Mouse (Mus musculus): Measurements from ENCODE around the gene Kdf1. TPM values are rescaled to one million over a fixed set of nuclear protein-coding genes. Genes with fewer than 3 reads are reported as not detected.
A peak's percentile ranks its signal among the peaks of the same experiment; 100 is the strongest.

Kdf1 gene
- polyA plus RNA-seq, 1 experiment from 2014 or later: 33.3 TPM

DNA sequence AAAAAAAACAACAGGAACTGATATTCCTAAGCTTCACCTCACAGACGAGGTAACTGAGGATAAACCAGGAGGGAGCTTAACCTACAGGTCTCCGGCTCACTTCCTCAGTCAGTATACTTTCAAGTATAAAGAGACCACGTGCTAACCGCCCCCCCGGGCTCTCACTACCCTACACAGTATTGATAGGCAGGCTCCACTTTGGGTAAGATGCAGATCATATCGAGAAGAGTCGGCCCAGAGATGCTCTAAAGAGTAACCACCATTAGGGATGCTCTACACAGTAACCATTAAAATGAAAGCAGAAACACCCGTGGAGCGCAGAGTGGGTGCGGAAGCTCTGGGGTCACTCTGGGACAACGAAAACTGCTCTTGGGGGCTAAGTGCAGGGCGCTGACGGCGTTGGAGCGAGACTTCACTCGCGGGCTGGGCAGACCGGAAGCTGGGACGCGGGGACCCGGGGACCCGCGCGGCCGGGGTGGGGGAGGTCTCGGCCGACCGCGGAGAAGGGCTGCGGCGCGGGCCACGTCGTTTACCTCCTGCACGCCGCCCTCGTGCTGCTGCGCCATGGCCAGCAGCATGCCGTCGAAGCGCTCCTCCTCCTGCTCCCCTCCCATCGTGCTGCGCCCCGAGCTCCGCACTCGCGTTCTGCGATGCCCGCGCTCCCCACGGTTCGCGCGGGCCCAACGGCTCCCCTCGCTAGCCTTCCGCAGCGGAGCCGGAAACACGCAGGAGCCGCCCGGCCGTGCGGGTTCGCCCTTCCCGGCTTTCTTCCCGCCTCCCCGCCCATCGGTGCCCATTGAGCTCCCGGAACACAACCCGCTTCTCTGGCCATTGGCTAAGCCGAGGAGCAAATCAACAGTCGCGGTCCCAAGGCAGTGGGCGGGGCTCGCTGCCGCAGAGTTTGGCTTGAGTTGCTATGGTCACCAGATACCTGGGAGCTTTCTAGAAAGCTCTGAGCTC is 26.8 kb downstream of the Kdf1 start, which contains the start of gene Nudc:
Gene Nudc (minus strand): TSS at position 725 of the 960 bp plus-strand sequence.
- peaks cover 10% of the 10 kb centered on the region for H3K4me1 ChIP-seq (replicated peaks; ENCODE audit: control insufficient read depth, insufficient read depth, low read length)
- H3K9me3 ChIP-seq (ENCODE audit: control insufficient read depth, low read length): no peaks in the 10 kb centered on the region
- H3K36me3 ChIP-seq (ENCODE audit: control insufficient read depth, insufficient read depth, low read length): no peaks in the 10 kb centered on the region; the same call in 1 of the 2 replicates
- WGBS: under 1% methylated on average over 77 of the region's 77 CpGs
- H3K9ac ChIP-seq (ENCODE audit: low read length): peak within 1 kb of the TSS; percentile 87
- H3K4me3 ChIP-seq (ENCODE audit: low read length): peak within 1 kb of the TSS; percentile 88
- ATAC-seq (ENCODE audit: low read depth): peak; percentile 100
- peak within 1 kb of the TSS; percentile 20; the same call in 1 of the 2 replicates for H3K27ac ChIP-seq (ENCODE audit: low read length)
- H3K4me2 ChIP-seq (ENCODE audit: low read depth, low read length): peak within 1 kb of the TSS; percentile 68
- no peaks in the 10 kb centered on the region for H3K27me3 ChIP-seq (ENCODE audit: control insufficient read depth, insufficient read depth, low read depth, low read length)

DNA sequence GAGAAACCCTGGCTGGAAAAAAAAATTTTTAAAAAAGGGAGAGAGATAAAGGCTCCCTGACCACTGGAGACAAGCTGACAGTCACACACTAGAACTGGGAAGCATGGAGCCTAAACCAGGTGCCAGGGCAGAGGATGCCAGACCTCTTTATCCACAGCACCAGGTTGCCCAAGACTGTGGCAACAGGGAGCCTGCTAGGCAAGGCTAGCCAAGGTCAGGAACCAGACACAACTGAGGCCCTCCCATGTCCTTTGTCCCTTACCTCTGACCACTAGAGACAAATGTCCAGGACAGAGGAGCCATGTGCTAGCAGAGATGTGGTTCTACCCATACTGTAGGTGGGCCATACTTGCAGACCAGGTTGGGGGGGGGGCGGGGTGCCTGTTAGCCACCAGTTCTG is 33.3 kb downstream of the Kdf1 start:
- Histone ChIP-seq H3K4me3 (ENCODE audit: low read length) (no peak overlapping the region), H3K9ac (ENCODE audit: low read length) (no peak overlapping the region), H3K4me2 (ENCODE audit: low read depth, low read length) (no peak overlapping the region), H3K9me3 (ENCODE audit: control insufficient read depth, low read length) (no peaks in the 10 kb centered on the region), H3K36me3 (ENCODE audit: control insufficient read depth, insufficient read depth, low read length) (no peaks in the 10 kb centered on the region), H3K27me3 (ENCODE audit: control insufficient read depth, insufficient read depth, low read depth, low read length) (no peaks in the 10 kb centered on the region; the same call in 1 of the 2 replicates), H3K27ac (ENCODE audit: low read length) (no peak overlapping the region), H3K4me1 (replicated peaks; ENCODE audit: control insufficient read depth, insufficient read depth, low read length) (no peaks in the 10 kb centered on the region)
- no peak for ATAC-seq (ENCODE audit: low read depth)
- 36% methylated on average over 1 of the region's 1 CpGs for WGBS

DNA sequence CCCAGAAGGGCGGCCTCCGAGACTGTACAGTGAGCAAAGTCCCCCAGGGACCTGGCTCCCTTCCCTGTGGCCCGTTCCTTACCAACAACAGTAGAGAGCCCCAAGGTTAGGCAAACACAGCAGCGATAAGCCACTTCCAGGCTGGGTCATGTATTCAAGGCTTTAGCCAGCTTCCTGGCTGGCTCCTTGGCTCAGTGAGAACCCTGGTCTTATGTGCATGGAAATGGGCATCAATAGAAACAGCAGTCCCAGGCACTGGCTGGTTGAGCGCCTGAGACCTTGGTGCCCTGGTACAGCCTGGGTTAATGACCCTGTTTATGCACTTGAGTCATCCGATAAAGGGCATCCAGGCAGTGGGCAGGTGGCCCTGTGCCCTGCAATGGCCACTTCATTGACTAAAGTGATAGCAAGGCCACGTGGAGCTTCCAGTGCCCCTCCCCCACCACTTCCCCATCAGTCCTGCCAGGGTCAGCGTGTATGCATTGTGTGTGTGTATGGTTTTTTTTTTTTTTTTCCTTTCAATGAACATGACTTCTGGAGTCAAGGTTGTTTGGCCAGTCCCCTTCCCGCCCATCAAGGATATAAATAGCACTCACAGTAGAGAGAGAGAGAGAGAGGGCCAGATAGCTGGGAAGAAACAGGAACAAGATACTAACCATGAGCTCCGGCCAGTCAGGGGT is 34.1 kb downstream of the Kdf1 start, which contains the start of gene Nr0b2:
Gene Nr0b2 (plus strand): TSS at position 609 of the 680 bp plus-strand sequence.
- WGBS: 46% methylated on average over 10 of the region's 10 CpGs
- H3K27me3 ChIP-seq (ENCODE audit: control insufficient read depth, insufficient read depth, low read depth, low read length): no peaks in the 10 kb centered on the region; the same call in 1 of the 2 replicates
- no peaks in the 10 kb centered on the region for H3K9me3 ChIP-seq (ENCODE audit: control insufficient read depth, low read length)
- no peak for ATAC-seq (ENCODE audit: low read depth)
- no peak within 1 kb of the TSS for H3K9ac ChIP-seq (ENCODE audit: low read length)
- no peak within 1 kb of the TSS for H3K4me3 ChIP-seq (ENCODE audit: low read length)
- H3K4me2 ChIP-seq (ENCODE audit: low read depth, low read length): no peak within 1 kb of the TSS
- H3K36me3 ChIP-seq (ENCODE audit: control insufficient read depth, insufficient read depth, low read length): no peaks in the 10 kb centered on the region
- no peak within 1 kb of the TSS for H3K27ac ChIP-seq (ENCODE audit: low read length)
- no peaks in the 10 kb centered on the region for H3K4me1 ChIP-seq (replicated peaks; ENCODE audit: control insufficient read depth, insufficient read depth, low read length)

DNA sequence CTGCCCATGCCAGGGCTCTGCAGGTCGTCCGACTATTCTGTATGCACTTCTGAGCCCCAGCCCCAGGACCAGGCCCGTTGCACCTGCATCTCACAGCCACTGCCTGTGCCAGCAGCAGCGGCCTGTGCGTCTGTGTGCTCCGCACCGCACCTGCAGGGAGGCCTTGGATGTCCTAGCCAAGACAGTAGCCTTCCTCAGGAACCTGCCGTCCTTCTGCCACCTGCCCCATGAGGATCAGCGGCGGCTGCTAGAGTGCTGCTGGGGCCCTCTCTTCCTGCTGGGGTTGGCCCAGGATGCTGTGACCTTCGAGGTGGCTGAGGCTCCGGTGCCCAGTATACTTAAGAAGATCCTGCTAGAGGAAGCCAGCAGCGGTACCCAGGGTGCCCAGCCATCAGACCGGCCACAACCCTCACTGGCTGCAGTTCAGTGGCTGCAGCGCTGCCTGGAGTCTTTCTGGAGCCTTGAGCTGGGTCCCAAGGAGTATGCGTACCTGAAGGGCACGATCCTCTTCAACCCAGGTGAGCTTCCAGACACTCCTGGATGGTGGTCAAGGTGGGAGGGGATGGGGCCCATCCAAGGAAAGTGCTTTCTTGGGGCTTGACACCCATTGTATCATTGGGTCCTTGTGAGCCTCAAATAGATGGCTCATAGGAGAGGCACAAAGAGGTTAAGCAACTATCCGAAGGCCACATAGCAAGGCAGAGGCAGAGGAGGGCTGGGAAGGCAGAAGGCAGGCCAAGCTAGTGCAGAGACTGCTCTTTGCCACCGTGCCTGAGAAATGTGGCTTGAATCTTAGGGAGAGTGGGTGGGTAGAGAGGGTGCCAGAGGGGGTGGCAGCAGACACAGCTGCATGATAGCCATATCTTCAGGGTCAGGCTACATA is 34.9 kb downstream of the Kdf1 start:
- 63% methylated on average over 19 of the region's 19 CpGs for WGBS
- Histone ChIP-seq H3K27me3 (ENCODE audit: control insufficient read depth, insufficient read depth, low read depth, low read length) (no peaks in the 10 kb centered on the region; the same call in 1 of the 2 replicates), H3K27ac (ENCODE audit: low read length) (no peak overlapping the region), H3K4me1 (replicated peaks; ENCODE audit: control insufficient read depth, insufficient read depth, low read length) (no peaks in the 10 kb centered on the region), H3K9ac (ENCODE audit: low read length) (no peak overlapping the region), H3K9me3 (ENCODE audit: control insufficient read depth, low read length) (no peaks in the 10 kb centered on the region), H3K36me3 (ENCODE audit: control insufficient read depth, insufficient read depth, low read length) (no peaks in the 10 kb centered on the region), H3K4me3 (ENCODE audit: low read length) (no peak overlapping the region), H3K4me2 (ENCODE audit: low read depth, low read length) (no peak overlapping the region)
- no peak for ATAC-seq (ENCODE audit: low read depth)

DNA sequence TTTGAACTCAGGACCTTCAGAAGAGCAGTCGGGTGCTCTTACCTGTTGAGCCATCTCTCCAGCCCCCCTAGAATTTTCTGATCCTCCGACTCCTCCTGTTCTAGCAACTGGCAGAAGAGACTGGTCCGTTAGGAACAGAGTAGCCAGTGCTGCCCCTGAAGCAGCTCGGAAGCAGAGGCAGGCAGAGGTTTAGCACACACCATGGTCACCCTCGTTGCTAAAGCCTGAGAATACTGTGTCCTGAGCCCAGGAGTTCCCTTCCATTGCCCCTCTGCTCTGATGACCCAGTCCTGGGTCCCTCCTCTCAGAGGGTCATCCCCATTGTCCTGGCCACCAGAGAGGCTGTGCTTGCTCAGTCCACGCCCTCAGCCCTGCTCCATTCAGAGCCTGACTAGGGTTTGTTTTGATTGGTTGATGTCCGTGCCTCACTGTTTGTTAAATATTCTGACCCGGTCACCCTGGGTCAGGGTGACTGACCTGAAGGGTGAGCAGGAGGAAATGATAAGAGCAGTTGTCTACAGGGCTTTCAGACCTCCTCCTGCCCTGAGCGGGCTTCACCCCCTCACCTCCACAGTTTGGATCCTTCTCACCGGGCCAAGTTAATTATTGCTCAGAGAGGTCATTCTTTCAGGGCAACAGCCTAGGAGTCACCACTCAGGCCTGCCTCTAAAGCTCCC is 38.4 kb downstream of the Kdf1 start:
- no peak for ATAC-seq (ENCODE audit: low read depth)
- Histone ChIP-seq H3K4me3 (ENCODE audit: low read length) (no peak overlapping the region), H3K27ac (ENCODE audit: low read length) (no peak overlapping the region), H3K9me3 (ENCODE audit: control insufficient read depth, low read length) (no peaks in the 10 kb centered on the region), H3K36me3 (ENCODE audit: control insufficient read depth, insufficient read depth, low read length) (no peaks in the 10 kb centered on the region), H3K9ac (ENCODE audit: low read length) (no peak overlapping the region), H3K4me1 (replicated peaks; ENCODE audit: control insufficient read depth, insufficient read depth, low read length) (no peaks in the 10 kb centered on the region), H3K27me3 (ENCODE audit: control insufficient read depth, insufficient read depth, low read depth, low read length) (no peaks in the 10 kb centered on the region; the same call in 1 of the 2 replicates), H3K4me2 (ENCODE audit: low read depth, low read length) (no peak overlapping the region)
- WGBS: 20% methylated on average over 10 of the region's 10 CpGs

DNA sequence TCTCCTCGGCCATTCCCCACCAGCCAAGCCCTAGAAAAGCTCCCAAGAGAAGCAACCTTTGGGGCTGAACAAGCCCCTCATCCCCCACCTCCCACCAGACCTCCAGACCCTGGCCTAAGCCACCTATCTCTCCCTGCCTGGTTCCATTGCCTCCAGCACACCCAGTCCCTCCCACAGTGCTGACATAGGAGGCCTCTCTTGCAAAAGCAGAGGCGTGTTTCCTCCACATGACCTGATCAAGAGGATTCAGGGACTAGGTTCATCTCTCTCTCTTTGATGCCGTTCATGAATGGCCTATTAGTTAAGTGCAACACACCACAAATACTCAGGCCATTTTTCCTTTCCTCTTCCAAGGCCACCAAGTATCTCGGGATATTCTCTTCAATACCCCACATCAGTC is 41.1 kb downstream of the Kdf1 start:
- 67% methylated on average over 4 of the region's 4 CpGs for WGBS
- no peak for ATAC-seq (ENCODE audit: low read depth)
- H3K9me3 ChIP-seq (ENCODE audit: control insufficient read depth, low read length): 0 out of 2 replicates have a peak, but pooled peaks cover 2% of the 10 kb centered on the region
- H3K36me3 ChIP-seq (ENCODE audit: control insufficient read depth, insufficient read depth, low read length): no peaks in the 10 kb centered on the region
- H3K27me3 ChIP-seq (ENCODE audit: control insufficient read depth, insufficient read depth, low read depth, low read length): no peaks in the 10 kb centered on the region; the same call in 1 of the 2 replicates
- H3K4me1 ChIP-seq (replicated peaks; ENCODE audit: control insufficient read depth, insufficient read depth, low read length): no peaks in the 10 kb centered on the region
- no peak overlapping the region for H3K27ac ChIP-seq (ENCODE audit: low read length)
- no peak overlapping the region for H3K9ac ChIP-seq (ENCODE audit: low read length)
- no peak overlapping the region for H3K4me3 ChIP-seq (ENCODE audit: low read length)
- H3K4me2 ChIP-seq (ENCODE audit: low read depth, low read length): no peak overlapping the region

DNA sequence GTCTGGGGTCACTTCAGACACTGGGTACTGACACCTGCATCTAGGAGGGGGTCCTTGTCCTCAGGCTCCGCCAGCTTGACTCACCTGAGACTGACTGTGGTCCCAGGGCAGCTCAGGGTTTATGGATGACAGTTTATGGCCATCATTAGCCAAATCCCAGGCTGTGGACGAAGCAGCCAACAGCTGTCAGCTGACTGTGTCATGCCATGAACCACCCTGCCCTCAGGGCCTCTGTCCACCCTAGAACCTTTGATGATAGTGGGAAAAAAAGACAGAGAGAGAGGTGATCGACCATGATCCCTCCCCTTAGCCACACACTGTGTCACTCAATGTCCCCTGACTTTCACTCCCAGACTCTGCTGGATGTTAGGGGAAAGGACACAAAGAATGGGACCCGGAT is 42.9 kb downstream of the Kdf1 start:
- no peak overlapping the region for H3K27ac ChIP-seq (ENCODE audit: low read length)

DNA sequence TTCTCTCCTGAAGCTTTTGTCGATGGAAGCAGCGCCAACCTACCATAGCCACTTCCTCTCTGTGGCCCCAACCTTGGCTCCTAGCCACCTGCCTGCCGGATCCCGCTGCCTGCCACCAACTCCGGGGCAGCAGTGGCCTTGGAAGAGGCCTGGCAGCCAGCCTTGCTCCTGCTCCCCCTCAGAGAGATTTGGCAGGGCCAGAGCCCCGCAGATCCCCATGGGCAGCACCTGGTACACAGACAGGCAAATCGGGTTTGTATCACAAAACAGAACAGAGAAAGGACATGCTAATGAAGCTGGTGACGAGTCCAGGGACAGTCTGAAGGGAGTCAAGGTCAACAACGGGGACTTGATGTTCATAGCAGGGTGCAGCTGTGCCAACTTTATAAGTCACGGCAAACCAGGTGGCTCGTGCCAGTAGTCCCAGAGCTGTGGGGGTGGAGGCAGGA is 44.4 kb downstream of the Kdf1 start:
- no peak overlapping the region for H3K27ac ChIP-seq (ENCODE audit: low read length)

More for the DNA sequence above, 42.9 kb downstream of the Kdf1 start:
- 0 out of 2 replicates have a peak, but pooled peaks cover 2% of the 10 kb centered on the region for H3K9me3 ChIP-seq (ENCODE audit: control insufficient read depth, low read length)
- no peak for ATAC-seq (ENCODE audit: low read depth)
- H3K27me3 ChIP-seq (ENCODE audit: control insufficient read depth, insufficient read depth, low read depth, low read length): no peaks in the 10 kb centered on the region; the same call in 1 of the 2 replicates
- H3K4me1 ChIP-seq (replicated peaks; ENCODE audit: control insufficient read depth, insufficient read depth, low read length): no peaks in the 10 kb centered on the region
- 56% methylated on average over 4 of the region's 4 CpGs for WGBS
- no peak overlapping the region for H3K4me3 ChIP-seq (ENCODE audit: low read length)
- H3K36me3 ChIP-seq (ENCODE audit: control insufficient read depth, insufficient read depth, low read length): no peaks in the 10 kb centered on the region
- no peak overlapping the region for H3K9ac ChIP-seq (ENCODE audit: low read length)
- no peak overlapping the region for H3K4me2 ChIP-seq (ENCODE audit: low read depth, low read length)

More for the DNA sequence above, 44.4 kb downstream of the Kdf1 start:
- no peaks in the 10 kb centered on the region for H3K27me3 ChIP-seq (ENCODE audit: control insufficient read depth, insufficient read depth, low read depth, low read length)
- no peaks in the 10 kb centered on the region for H3K36me3 ChIP-seq (ENCODE audit: control insufficient read depth, insufficient read depth, low read length)
- no peak overlapping the region for H3K9ac ChIP-seq (ENCODE audit: low read length)
- ATAC-seq (ENCODE audit: low read depth): no peak
- H3K4me1 ChIP-seq (replicated peaks; ENCODE audit: control insufficient read depth, insufficient read depth, low read length): no peaks in the 10 kb centered on the region
- 57% methylated on average over 11 of the region's 11 CpGs for WGBS
- H3K4me3 ChIP-seq (ENCODE audit: low read length): no peak overlapping the region
- H3K4me2 ChIP-seq (ENCODE audit: low read depth, low read length): no peak overlapping the region
- 0 out of 2 replicates have a peak, but pooled peaks cover 2% of the 10 kb centered on the region for H3K9me3 ChIP-seq (ENCODE audit: control insufficient read depth, low read length)

Data from lung, embryonic 16.5 days (tissue).